Comparison of ENCODE assay signal across 9 mouse cellular contexts in genomic region chr5:52191180-52191468, GRCm38 (mm10). TPM values are rescaled to one million over a fixed set of nuclear protein-coding genes. Genes with fewer than 3 reads are reported as not detected.
DNase-seq lines count a peak whose midpoint lies in the region; ATAC-seq and TF ChIP-seq lines count a peak whose summit lies in the region.
"Had no signal": no experiment of that assay in that cellular context is flagged by ENCODE, and none has a peak within 500 bp of the region (broad histone marks: within the 10 kb centered on the region; RNA-seq: fewer than 3 reads in every experiment).

No protein-coding gene starts in this region.

- 50% methylated on average over 1 of the region's 1 CpGs for WGBS in heart, embryonic 11.5 days (ENCODE audit: insufficient replicate concordance)
- 68% methylated on average over 1 of the region's 1 CpGs for WGBS in limb, embryonic 10.5 days
- 35% methylated on average over 1 of the region's 1 CpGs for WGBS in neural tube, embryonic 14.5 days

- H3K27ac ChIP-seq in heart, embryonic 11.5 days (ENCODE audit: low read depth, low read length): no peak overlapping the region
- no peak overlapping the region for H3K27ac ChIP-seq in limb, embryonic 10.5 days
- H3K27ac ChIP-seq in neural tube, embryonic 14.5 days (ENCODE audit: low read depth, low read length): no peak overlapping the region

- peak overlapping the region; percentile 98 for H3K4me3 ChIP-seq in heart, embryonic 11.5 days (ENCODE audit: low read depth, low read length)
- H3K4me3 ChIP-seq in E14TG2a.4 (replicated peaks; ENCODE audit: low read length): peak overlapping the region; percentile 88
- peak overlapping the region; percentile 98 for H3K4me3 ChIP-seq in limb, embryonic 10.5 days
- H3K4me3 ChIP-seq in neural tube, embryonic 14.5 days (ENCODE audit: low read depth, low read length): peak overlapping the region; percentile 83

- no peaks in the 10 kb centered on the region for H3K36me3 ChIP-seq in heart, embryonic 11.5 days (ENCODE audit: control insufficient read depth, insufficient read depth, low read length)
- H3K36me3 ChIP-seq in E14TG2a.4 (ENCODE audit: insufficient read depth, low read length): peaks cover 22% of the 10 kb centered on the region
- H3K36me3 ChIP-seq in limb, embryonic 10.5 days: 0 out of 2 replicates have a peak, but pooled peaks cover 3% of the 10 kb centered on the region
- H3K36me3 ChIP-seq in neural tube, embryonic 14.5 days (ENCODE audit: control insufficient read depth, insufficient read depth, low read length): no peaks in the 10 kb centered on the region

- no peak for ATAC-seq in heart, embryonic 11.5 days (replicated peaks; ENCODE audit: insufficient number of reproducible peaks, low FRiP score, low TSS enrichment)
- ATAC-seq in erythroblast, adult 5-6 weeks (replicated peaks; ENCODE audit: low FRiP score, poor library complexity, severe bottlenecking): peak; percentile 61
- ATAC-seq in neural tube, embryonic 14.5 days (ENCODE audit: low read depth): no peak

- peak overlapping the region; percentile 84 for H3K4me2 ChIP-seq in heart, embryonic 11.5 days
- peak overlapping the region; percentile 71 for H3K4me2 ChIP-seq in neural tube, embryonic 14.5 days (ENCODE audit: low read depth, low read length)

- no peak for TF ChIP-seq CTCF in E14TG2a.4 (conservative IDR thresholded peaks at IDR 0.05; ENCODE audit: low read length)

- no peak for DNase-seq in heart, postnatal 14 days
- DNase-seq in limb, embryonic 10.5 days (ENCODE audit: low spot score): no peak
- DNase-seq in gastrocnemius, postnatal 25 days: no peak
- no peak for DNase-seq in lung, postnatal 10 days

- peak overlapping the region; percentile 99 for H3K9ac ChIP-seq in heart, embryonic 11.5 days (ENCODE audit: low read depth, low read length)
- peak overlapping the region; percentile 12; the same call in 1 of the 2 replicates for H3K9ac ChIP-seq in neural tube, embryonic 14.5 days (replicated peaks; ENCODE audit: low read depth, low read length)

- intact Hi-C loops in heart, postnatal 14 days (cut with DNase I): no loop called here

- no peaks in the 10 kb centered on the region for H3K27me3 ChIP-seq in heart, embryonic 11.5 days (ENCODE audit: control insufficient read depth, insufficient read depth, low read length)
- no peaks in the 10 kb centered on the region for H3K27me3 ChIP-seq in E14TG2a.4 (ENCODE audit: insufficient read depth, low read length)
- no peaks in the 10 kb centered on the region for H3K27me3 ChIP-seq in limb, embryonic 10.5 days (ENCODE audit: low read depth, poor library complexity, severe bottlenecking)
- H3K27me3 ChIP-seq in neural tube, embryonic 14.5 days (ENCODE audit: control insufficient read depth, insufficient read depth, low read length): no peaks in the 10 kb centered on the region
- H3K27me3 ChIP-seq: Patski had no signal

- peaks cover 17% of the 10 kb centered on the region for H3K4me1 ChIP-seq in heart, embryonic 11.5 days (ENCODE audit: control insufficient read depth, insufficient read depth, low read length)
- H3K4me1 ChIP-seq in E14TG2a.4 (replicated peaks; ENCODE audit: low read depth, low read length): peaks cover 51% of the 10 kb centered on the region
- H3K4me1 ChIP-seq in limb, embryonic 10.5 days: peaks cover 17% of the 10 kb centered on the region
- peaks cover 19% of the 10 kb centered on the region for H3K4me1 ChIP-seq in neural tube, embryonic 14.5 days (ENCODE audit: control insufficient read depth, insufficient read depth, low read length)

- H3K9me3 ChIP-seq in heart, embryonic 11.5 days (replicated peaks; ENCODE audit: control insufficient read depth, low read length): no peaks in the 10 kb centered on the region
- no peaks in the 10 kb centered on the region for H3K9me3 ChIP-seq in E14TG2a.4 (ENCODE audit: low read length)
- no peaks in the 10 kb centered on the region for H3K9me3 ChIP-seq in limb, embryonic 10.5 days (replicated peaks)
- H3K9me3 ChIP-seq in neural tube, embryonic 14.5 days (ENCODE audit: control insufficient read depth, low read length): no peaks in the 10 kb centered on the region

RNA-seq across cellular contexts. Expression of gene Dhx15, which starts 0.8 kb away (rescaled TPM):
- polyA plus RNA-seq in heart, embryonic 11.5 days (2014; fragmentation: Nextera tagmentation; extraction: Ambion mirVana): 53.7 and 58.5 TPM in 2 replicates
- total RNA-seq in heart, postnatal 14 days (2021): 10 to 100 TPM; 65.2 to 65.7 TPM
- 88.2 and 89.4 TPM in 2 replicates for total RNA-seq in erythroblast, adult 5-6 weeks (2015; ENCODE audit: low replicate concordance)
- 104 and 120 TPM in 2 replicates for total RNA-seq in erythroblast, adult 5-6 weeks (2017; ENCODE audit: low replicate concordance)
- polyA plus RNA-seq in limb, embryonic 10.5 days (2016; fragmentation: Nextera tagmentation; extraction: Ambion mirVana): 214 and 221 TPM in 2 replicates
- polyA plus RNA-seq in neural tube, embryonic 14.5 days (2014; fragmentation: Nextera tagmentation; extraction: Ambion mirVana): 68.8 and 70.5 TPM in 2 replicates
- 10 to 100 TPM; 33.4 to 34.6 TPM for total RNA-seq in gastrocnemius, postnatal 25 days (2021)
